Mouse (Mus musculus) G1E (cell line): ENCODE data around the gene Gpr179.

Experiments
- CTCF ChIP-seq: IDR thresholded peaks from 2 replicates; pipeline ENCODE4 v1.5.1; 2012; ENCODE audit warnings: low read depth, low read length, inconsistent platforms, mixed read lengths
- GATA1 ChIP-seq: IDR thresholded peaks from 2 replicates; pipeline ENCODE4 v1.6.1; 2012; ENCODE audit warnings: borderline replicate concordance, low read length, inconsistent platforms, mixed read lengths
- GATA2 ChIP-seq: IDR thresholded peaks from 2 replicates; pipeline ENCODE4 v1.6.1; 2012; ENCODE audit warnings: low read depth, low read length, inconsistent platforms, borderline replicate concordance
- POLR2AphosphoS5 ChIP-seq: IDR thresholded peaks from 2 replicates; pipeline ENCODE4 v1.6.1; 2012; ENCODE audit warnings: low read depth, low read length, inconsistent platforms; ENCODE audit not compliant: insufficient replicate concordance
- TAL1 ChIP-seq: conservative IDR thresholded peaks from 2 replicates; pipeline ENCODE4 v1.6.1; 2012; ENCODE audit warnings: low read depth, low read length, inconsistent platforms, mixed read lengths

GRCm38 (mm10) chr11:97285852-97286775 is 65.8 kb downstream of the Gpr179 start:
- no peak for TF ChIP-seq CTCF
- no peak for TF ChIP-seq GATA1
- TF ChIP-seq POLR2AphosphoS5, result no peak
- TF ChIP-seq GATA2, result no peak
- no peak for TF ChIP-seq TAL1
